Mouse (Mus musculus): ENCODE measurements around the gene Derl2. TPM values are rescaled to one million over a fixed set of nuclear protein-coding genes. Genes with fewer than 3 reads are reported as not detected.

The Derl2 gene
- polyA plus RNA-seq, 1 experiment, result 17.8 TPM

GRCm38 (mm10) chr11:71018416-71019200, 1.0 kb downstream of the Derl2 start:
- Histone ChIP-seq H3K4me3 (ENCODE audit: insufficient read depth, low read length) (peak overlapping the region; percentile 64), H3K4me1 (ENCODE audit: control insufficient read depth, insufficient read depth, low read length) (peaks cover 3% of the 10 kb centered on the region; the same call in 1 of the 2 replicates), H3K27ac (ENCODE audit: insufficient read depth, low read length) (0 out of 2 replicates have a peak overlapping the region, but pooled peaks have one; percentile 24)
- TF ChIP-seq CTCF (IDR thresholded peaks at IDR 0.05; ENCODE audit: extremely low read depth, insufficient read depth, low read length), result no peak
- TF ChIP-seq POLR2A (IDR thresholded peaks at IDR 0.05; ENCODE audit: extremely low read depth, insufficient read depth, low read length), result no peak

DNA sequence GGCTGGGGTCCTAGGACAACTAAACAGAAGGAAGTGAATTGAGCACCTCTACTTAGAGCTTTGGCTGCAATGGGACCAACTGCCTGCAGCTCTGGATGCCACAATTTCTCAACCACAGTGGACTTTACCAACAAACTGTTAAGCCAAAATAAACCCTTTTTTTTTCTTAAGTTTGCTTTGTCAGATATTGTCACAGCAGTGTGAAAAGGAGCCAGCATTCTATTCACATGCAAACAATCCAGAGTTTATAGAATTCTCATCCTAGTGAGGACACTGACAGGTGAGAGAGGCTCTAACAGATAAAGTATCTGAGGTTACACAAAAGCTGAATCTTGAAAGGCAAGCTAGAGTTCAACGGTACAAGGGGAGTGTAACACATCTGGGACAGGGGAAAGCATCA, 2.6 kb downstream of the Derl2 start:
- peaks cover 3% of the 10 kb centered on the region; the same call in 1 of the 2 replicates for H3K4me1 ChIP-seq (ENCODE audit: control insufficient read depth, insufficient read depth, low read length)
- H3K4me3 ChIP-seq (ENCODE audit: insufficient read depth, low read length), result no peak overlapping the region
- H3K27ac ChIP-seq (ENCODE audit: insufficient read depth, low read length), result no peak overlapping the region
- no peak for TF ChIP-seq POLR2A (IDR thresholded peaks at IDR 0.05; ENCODE audit: extremely low read depth, insufficient read depth, low read length)
- no peak for TF ChIP-seq CTCF (IDR thresholded peaks at IDR 0.05; ENCODE audit: extremely low read depth, insufficient read depth, low read length)

DNA sequence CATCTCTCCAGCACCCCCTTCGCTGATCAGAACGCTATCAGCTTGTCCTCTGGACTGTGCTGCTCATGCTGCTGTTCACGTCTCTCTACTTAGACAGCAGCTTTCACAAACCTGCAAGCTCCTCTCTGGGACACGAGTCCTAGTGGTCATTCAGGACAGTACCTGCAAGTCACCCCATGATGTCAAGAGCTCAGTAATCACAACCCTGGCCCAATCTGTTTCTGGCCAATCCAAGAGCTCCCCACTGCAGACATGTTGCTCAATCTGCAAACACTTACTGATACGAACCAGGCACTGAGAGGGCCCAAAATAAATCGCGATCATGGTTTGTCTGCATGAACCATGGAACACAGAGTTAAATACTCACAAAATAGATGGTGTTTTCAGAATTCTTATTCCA, 6.9 kb downstream of the Derl2 start:
- Histone ChIP-seq H3K4me1 (ENCODE audit: control insufficient read depth, insufficient read depth, low read length) (no peaks in the 10 kb centered on the region), H3K4me3 (ENCODE audit: insufficient read depth, low read length) (no peak overlapping the region), H3K27ac (ENCODE audit: insufficient read depth, low read length) (no peak overlapping the region)
- TF ChIP-seq CTCF (IDR thresholded peaks at IDR 0.05; ENCODE audit: extremely low read depth, insufficient read depth, low read length) (no peak), POLR2A (IDR thresholded peaks at IDR 0.05; ENCODE audit: extremely low read depth, insufficient read depth, low read length) (no peak)

DNA sequence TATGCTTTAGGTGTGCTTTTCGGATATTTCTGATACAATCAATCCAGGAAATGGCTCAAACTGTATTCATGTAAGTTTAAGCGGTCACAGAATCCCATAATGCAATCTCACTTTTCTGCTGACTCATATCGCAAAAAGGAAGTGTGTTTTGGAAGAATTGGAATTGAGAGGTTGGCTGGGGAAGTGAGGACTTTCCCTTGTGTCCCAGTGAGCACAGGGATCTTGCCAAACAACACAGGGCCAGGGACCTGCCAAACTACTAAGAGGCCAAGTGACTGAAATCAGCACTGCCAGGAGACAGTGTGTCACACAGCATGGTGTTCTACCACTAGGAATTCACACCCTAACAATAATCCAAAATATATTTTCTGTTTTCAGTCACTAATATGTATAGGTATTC, 11.3 kb downstream of the Derl2 start:
- Histone ChIP-seq H3K27ac (ENCODE audit: insufficient read depth, low read length) (no peak overlapping the region), H3K4me1 (ENCODE audit: control insufficient read depth, insufficient read depth, low read length) (peaks cover 2% of the 10 kb centered on the region; the same call in 1 of the 2 replicates)
- TF ChIP-seq POLR2A (IDR thresholded peaks at IDR 0.05; ENCODE audit: extremely low read depth, insufficient read depth, low read length) (no peak), CTCF (IDR thresholded peaks at IDR 0.05; ENCODE audit: extremely low read depth, insufficient read depth, low read length) (no peak)

GRCm38 (mm10) chr11:71007831-71008230, 11.8 kb downstream of the Derl2 start:
- no peak for TF ChIP-seq POLR2A (IDR thresholded peaks at IDR 0.05; ENCODE audit: extremely low read depth, insufficient read depth, low read length)
- TF ChIP-seq CTCF (IDR thresholded peaks at IDR 0.05; ENCODE audit: extremely low read depth, insufficient read depth, low read length), result no peak
- Histone ChIP-seq H3K27ac (ENCODE audit: insufficient read depth, low read length) (no peak overlapping the region), H3K4me3 (ENCODE audit: insufficient read depth, low read length) (no peak overlapping the region), H3K4me1 (ENCODE audit: control insufficient read depth, insufficient read depth, low read length) (peaks cover 4% of the 10 kb centered on the region; the same call in 1 of the 2 replicates)

More for the DNA sequence above, 11.3 kb downstream of the Derl2 start:
- no peak overlapping the region for H3K4me3 ChIP-seq (ENCODE audit: insufficient read depth, low read length)

DNA sequence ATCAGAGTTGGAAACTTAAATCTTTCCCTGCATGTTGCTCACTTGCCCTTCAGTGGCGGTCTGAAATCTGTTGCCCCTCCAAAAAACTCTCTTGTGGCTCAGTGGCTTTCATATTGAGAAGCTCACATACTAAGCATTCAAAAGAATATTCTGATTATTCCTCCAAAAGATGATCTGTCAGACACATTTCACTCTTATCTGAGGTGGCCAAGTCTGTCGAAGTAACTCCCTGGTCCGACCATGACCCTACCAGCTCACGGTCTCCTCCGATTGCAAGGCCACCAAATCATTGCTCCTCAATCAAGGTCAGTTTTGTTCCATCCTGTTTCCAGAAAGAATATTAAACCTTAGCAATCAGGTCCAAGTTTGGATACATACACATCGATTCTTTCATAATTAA, 12.6 kb downstream of the Derl2 start:
- no peak overlapping the region for H3K4me3 ChIP-seq (ENCODE audit: insufficient read depth, low read length)
- peaks cover 5% of the 10 kb centered on the region; the same call in 1 of the 2 replicates for H3K4me1 ChIP-seq (ENCODE audit: control insufficient read depth, insufficient read depth, low read length)
- H3K27ac ChIP-seq (ENCODE audit: insufficient read depth, low read length), result no peak overlapping the region
- TF ChIP-seq POLR2A (IDR thresholded peaks at IDR 0.05; ENCODE audit: extremely low read depth, insufficient read depth, low read length) (no peak), CTCF (IDR thresholded peaks at IDR 0.05; ENCODE audit: extremely low read depth, insufficient read depth, low read length) (no peak)

DNA sequence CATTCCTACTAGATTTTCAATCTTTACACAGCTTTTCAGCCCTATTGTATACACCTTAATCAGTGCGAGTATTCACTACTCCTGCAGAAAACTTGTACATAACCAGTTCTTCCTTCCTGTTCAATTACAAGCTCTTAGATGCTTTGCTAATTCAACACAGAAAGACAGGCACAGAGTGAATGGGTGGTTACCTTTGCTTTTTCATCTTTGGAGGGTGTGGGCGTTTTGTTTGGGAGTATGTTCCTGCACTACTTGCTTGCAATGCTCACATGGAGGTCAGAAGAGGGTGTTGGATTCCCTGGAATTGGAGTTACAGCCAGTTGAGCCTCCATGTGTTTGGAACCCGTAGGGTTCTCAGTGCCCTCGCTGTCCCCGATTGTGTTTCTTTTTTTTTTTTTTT, 14.6 kb downstream of the Derl2 start:
- no peak overlapping the region for H3K27ac ChIP-seq (ENCODE audit: insufficient read depth, low read length)
- TF ChIP-seq POLR2A (IDR thresholded peaks at IDR 0.05; ENCODE audit: extremely low read depth, insufficient read depth, low read length) (no peak), CTCF (IDR thresholded peaks at IDR 0.05; ENCODE audit: extremely low read depth, insufficient read depth, low read length) (no peak)
- H3K4me3 ChIP-seq (ENCODE audit: insufficient read depth, low read length), result no peak overlapping the region
- H3K4me1 ChIP-seq (ENCODE audit: control insufficient read depth, insufficient read depth, low read length), result peaks cover 5% of the 10 kb centered on the region; the same call in 1 of the 2 replicates

DNA sequence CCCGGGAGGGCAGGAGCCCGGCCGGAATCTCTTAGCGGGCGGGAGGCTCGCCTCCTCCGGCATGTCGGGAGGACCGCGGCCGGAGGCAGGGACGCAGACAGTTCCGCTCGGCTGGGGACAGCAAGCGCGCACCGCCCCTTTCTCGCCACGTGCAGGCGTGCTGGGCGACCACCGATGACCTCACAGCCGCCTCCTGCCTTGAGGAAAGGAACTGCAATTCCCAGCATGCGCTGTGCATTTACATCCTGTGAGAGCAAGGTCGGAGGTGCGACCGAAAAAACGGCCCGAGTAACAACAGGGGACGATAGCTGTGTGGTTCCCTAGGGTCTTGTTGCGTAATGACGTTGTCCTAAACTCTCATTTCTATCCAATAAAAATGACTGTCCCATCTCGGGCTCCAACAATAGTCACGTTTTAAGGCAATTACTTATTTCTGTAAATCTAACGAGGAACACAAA, 15.3 kb downstream of the Derl2 start, which contains the start of gene Dhx33:
Dhx33 (minus strand) TSS at position 122 of the 458 bp plus-strand sequence.
- peak within 1 kb of the TSS; percentile 92 for H3K4me3 ChIP-seq (ENCODE audit: insufficient read depth, low read length)
- peaks cover 5% of the 10 kb centered on the region; the same call in 1 of the 2 replicates for H3K4me1 ChIP-seq (ENCODE audit: control insufficient read depth, insufficient read depth, low read length)
- TF ChIP-seq POLR2A (IDR thresholded peaks at IDR 0.05; ENCODE audit: extremely low read depth, insufficient read depth, low read length) (no peak; the same call in 1 of the 2 replicates), CTCF (IDR thresholded peaks at IDR 0.05; ENCODE audit: extremely low read depth, insufficient read depth, low read length) (no peak)
- no peak within 1 kb of the TSS for H3K27ac ChIP-seq (ENCODE audit: insufficient read depth, low read length)

GRCm38 (mm10) chr11:71003611-71004315, 15.9 kb downstream of the Derl2 start:
- Histone ChIP-seq H3K27ac (ENCODE audit: insufficient read depth, low read length) (no peak overlapping the region), H3K4me1 (ENCODE audit: control insufficient read depth, insufficient read depth, low read length) (peaks cover 5% of the 10 kb centered on the region; the same call in 1 of the 2 replicates), H3K4me3 (ENCODE audit: insufficient read depth, low read length) (peak overlapping the region; percentile 92)
- TF ChIP-seq CTCF (IDR thresholded peaks at IDR 0.05; ENCODE audit: extremely low read depth, insufficient read depth, low read length) (no peak), POLR2A (IDR thresholded peaks at IDR 0.05; ENCODE audit: extremely low read depth, insufficient read depth, low read length) (no peak)
